Mouse (Mus musculus) Muller cell, postnatal 12 days (primary cell): Measurements from ENCODE around the gene Cpn1.
A peak's percentile ranks its signal among the peaks of the same experiment; 100 is the strongest.
"Not testable (repeated sequence)": the region's sequence is repeated elsewhere in the genome, so short reads cannot be mapped to it uniquely, and the experiment has no call there.

ENCODE experiments used
- DNase-seq: peaks from one replicate; pipeline ENCODE4 v3.0.0-alpha.2; 2015; ENCODE audit errors: inconsistent ontology term

Gene Cpn1

GRCm38 (mm10) chr19:43981992-43982391 is 4.4 kb downstream of the Cpn1 start:
- DNase-seq = no peak

- DNase-seq = no peak
Observed at GRCm38 (mm10) chr19:43980711-43981110, 5.6 kb downstream of the Cpn1 start.

DNA sequence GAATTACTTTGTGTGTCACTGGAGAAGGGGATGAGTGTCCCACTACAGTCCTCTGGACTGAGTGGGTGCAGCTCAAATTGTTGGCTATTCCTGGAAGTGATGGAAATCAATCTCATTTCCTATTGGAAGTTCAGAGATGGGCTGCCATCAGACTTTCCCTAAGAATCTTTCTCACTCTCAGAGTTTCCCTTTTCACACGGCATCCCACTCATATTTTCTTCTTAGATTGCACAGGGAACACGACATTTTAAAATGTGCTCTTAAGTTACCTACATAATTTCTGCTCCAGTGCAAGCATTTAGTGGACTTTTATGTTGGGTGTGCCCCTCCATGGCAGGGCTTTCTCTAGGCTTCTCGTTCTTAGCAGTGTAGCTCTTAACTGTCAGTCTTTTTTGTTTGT is 8.6 kb downstream of the Cpn1 start:
- DNase-seq = no peak

DNA sequence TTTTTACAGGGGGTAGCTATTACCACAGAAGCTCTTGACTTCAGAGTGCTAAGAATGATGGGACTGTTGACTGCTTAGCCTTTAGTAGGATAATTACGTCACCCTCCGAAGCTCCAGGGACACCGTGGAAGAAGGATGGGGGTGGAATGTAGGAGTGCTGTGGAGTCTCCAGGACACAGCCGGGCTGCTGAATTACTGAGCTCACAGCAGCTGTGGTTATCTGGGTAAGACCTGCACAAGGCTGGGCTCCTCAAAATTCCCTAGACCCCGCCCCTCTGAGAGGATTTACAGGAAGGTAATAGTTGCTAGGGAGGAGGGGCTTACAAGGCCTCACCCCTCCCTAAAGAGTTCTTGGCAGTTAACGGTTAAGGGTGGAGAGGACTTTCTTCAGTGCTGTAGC is 9.7 kb downstream of the Cpn1 start:
- no peak for DNase-seq

- no peak for DNase-seq
Observed at GRCm38 (mm10) chr19:43974221-43974620, 12.1 kb downstream of the Cpn1 start.

DNA sequence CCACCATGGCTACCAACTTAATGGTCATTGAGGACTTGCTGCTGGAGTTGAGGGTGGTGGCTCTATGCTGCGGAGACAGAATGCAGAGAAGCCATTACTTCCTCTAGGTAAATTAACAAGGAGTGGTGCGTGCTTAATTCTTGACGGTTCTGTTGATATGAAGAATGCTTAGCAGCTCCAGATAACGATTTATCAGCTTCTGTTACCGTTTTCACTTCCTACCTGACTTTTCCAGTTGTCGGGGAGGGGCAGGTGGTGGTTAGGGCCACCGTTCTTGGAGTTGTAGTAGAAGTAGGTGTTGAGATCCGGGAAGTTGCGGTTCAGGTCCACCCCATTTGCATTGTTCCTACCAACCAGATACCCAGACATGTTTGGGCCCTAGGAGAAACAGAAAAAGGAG is 12.6 kb downstream of the Cpn1 start:
- no peak for DNase-seq

- DNase-seq = no peak
Observed at GRCm38 (mm10) chr19:43972129-43972528, 14.2 kb downstream of the Cpn1 start.

- DNase-seq = no peak
Observed at GRCm38 (mm10) chr19:43968436-43969026, 17.8 kb downstream of the Cpn1 start.

- no peak for DNase-seq
Observed at GRCm38 (mm10) chr19:43966481-43966880, 19.9 kb downstream of the Cpn1 start.

DNA sequence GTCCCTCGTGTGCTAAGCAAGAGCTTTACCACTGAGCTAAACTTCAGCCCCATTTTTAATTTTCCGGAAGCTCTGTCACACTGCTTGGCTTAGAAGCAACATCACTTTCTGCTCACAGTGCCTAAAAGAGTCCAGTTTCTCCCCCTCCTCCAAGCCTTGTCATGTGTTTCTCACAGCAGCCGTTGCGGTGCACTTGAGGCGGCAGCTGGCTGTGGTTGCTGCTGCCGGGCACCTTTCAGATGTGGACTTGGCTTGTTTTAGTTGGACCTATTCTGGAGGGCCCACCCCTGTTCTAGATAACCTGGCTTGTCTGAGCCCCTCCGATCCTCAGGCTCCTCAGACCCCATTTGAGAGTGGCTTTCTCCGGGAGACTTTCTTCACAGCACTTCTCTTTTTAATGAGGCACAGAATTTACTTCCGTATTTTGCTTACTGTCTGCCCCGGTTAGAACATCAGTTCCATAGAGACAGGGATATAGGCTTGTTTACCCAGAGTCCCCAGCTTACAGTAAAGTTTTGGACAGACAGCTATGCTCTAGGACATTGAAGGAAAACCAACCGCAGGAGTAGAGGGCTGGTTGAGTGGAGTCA is 20.8 kb downstream of the Cpn1 start:
- DNase-seq = no peak

DNA sequence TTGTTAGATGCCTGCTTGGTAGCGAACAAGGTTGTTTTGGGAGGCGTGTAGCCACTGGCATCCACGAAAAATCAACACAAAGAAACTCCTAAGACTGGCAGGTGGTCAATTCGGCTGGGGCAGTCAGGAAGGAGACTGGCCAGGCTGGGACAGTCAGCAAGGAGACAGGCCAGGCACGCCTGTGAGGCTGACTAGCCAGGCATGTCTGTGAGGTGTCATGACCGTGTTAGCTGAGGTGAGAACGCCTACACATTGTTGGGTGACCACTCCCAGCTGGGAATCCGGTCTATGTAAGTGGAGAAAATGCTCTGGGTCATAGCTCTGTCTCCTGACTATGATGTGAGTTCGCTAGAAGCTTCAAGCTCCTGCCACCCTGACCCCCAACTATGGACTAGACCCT is 23.6 kb downstream of the Cpn1 start:
- DNase-seq = no peak

GRCm38 (mm10) chr19:43961185-43961584 is 25.2 kb downstream of the Cpn1 start:
- no peak for DNase-seq

DNA sequence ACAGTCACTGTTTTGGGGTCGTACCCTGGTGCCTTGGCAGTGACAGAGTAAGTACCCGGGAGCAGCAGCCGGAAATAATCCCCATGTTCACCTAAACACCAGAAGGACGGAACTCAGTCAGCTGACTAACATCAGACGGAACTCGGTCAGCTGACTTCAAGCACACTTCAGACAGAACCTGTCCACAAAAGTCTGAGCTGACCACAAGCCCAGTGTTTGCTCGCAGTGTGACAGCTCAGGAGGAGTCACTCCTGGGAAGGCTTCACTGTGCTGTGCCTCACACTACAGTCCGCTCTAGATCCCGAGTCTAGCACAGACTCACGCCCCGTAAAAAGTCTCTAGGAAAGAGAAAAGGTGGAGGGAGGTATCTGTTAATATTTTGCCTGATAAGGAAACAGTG is 26.3 kb downstream of the Cpn1 start:
- no peak for DNase-seq

GRCm38 (mm10) chr19:43959162-43959561 is 27.2 kb downstream of the Cpn1 start:
- DNase-seq = peak; percentile 29

- no peak for DNase-seq
Observed at GRCm38 (mm10) chr19:43957881-43958280, 28.5 kb downstream of the Cpn1 start.

- no peak for DNase-seq
Observed at GRCm38 (mm10) chr19:43957402-43957801, 29.0 kb downstream of the Cpn1 start.

DNA sequence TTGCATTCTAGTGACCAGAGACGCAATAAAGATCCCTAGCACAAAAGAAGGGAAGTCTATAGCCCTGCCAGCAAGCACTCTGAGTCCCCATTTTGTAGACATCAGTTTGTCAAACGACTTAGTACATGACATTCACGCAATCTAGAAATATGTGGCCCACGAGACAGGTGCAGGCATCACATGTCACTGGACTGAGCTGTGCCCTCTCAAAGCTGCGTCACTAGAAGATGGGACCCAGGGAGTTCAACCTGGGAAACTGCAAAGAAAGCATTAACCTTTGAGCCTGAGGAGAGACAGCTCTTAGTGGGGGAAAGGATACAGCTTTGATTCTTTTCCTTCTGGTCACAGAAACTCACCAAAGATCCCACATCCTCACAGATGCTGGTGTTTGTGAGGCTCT is 31.1 kb downstream of the Cpn1 start:
- DNase-seq = no peak

DNA sequence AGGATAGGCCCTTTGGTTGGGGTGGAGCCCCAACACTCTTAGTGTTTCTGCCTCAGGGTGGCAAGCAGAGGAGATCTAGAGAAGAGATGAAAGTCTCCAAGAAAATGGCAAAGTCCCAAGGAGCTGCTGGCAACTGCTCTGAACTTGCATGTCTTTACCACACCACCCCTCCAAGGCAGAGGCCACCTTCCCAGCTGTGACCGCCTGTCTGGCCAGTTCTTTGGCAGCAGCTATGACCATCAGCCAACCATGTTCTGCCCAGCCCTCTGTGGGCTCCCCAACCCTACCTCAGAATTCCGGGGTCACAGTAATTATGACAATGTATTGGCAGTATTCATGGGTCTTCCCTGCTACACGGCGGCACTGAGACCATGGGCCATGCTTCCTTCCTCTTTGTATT is 31.5 kb downstream of the Cpn1 start:
- no peak for DNase-seq

DNA sequence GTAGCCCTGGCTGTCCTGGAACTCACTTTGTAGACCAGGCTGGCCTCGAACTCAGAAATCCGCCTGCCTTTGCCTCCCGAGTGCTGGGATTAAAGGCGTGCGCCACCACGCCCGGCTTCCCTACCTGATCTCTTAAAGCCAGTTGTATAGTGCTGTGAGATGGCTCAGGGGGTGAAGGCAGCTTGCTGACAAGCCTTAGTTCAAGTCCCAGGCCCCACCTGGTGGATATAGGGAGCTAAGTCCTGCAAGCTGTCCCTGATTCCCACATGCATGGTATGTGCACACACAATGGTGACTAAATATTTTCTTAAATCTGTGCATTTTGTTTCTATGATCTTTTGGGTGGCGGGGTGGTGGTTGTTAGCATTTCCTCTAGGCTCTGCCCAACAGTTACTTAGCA is 33.4 kb downstream of the Cpn1 start:
- not testable (repeated sequence) for DNase-seq

DNA sequence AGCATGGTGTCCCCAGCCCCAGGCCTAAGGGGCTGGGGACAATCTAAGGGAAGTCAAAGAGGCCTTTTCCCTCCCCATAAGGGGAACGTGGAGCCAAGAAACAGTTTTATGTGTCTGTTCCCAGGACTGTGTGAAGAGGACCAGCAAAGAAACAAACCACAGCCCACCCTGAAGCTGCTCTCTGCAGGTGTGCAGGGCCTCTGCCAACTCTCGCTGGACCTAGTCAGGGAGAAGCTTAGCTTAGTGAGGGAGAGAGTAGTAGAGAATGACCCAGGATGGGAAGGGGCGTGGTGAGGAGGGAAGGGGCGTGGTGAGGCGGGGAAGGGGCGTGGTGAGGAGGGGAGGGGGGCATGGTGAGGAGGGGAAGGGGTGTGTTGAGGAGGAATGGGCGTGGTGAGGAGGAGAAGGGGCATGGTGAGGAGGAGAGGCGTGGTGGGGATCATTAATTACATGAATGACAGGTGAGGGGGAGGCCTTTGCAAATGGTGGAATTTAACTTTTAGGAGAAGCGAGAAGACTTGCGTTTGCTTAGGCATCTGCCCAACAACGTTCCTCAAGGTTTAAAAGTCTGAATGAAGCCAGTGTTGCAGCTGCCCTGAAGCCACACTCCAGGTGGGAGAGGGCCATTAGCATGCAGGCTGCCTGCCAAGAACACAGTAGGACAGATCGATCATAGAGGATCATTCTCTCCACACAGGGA is 37.1 kb downstream of the Cpn1 start:
- DNase-seq = no peak

DNA sequence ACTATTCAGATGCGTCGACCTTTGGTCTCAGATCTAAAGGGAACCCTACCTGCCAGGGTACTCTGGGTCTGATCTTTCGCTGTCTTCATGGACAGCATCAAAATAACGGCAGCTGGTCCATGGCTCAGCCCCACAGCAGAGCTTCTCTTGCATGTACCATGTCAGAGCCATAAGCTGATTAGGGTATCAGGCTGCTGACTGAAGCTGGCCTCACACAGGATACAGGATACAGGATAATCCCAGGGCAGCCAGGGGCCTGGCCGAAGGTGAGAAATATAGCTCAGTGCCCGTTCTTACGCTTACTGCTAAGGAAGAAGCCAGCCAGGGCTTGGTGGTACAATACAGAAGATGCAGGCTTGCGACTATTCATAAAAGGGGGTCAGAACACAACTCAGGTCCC is 41.8 kb downstream of the Cpn1 start:
- no peak for DNase-seq

DNA sequence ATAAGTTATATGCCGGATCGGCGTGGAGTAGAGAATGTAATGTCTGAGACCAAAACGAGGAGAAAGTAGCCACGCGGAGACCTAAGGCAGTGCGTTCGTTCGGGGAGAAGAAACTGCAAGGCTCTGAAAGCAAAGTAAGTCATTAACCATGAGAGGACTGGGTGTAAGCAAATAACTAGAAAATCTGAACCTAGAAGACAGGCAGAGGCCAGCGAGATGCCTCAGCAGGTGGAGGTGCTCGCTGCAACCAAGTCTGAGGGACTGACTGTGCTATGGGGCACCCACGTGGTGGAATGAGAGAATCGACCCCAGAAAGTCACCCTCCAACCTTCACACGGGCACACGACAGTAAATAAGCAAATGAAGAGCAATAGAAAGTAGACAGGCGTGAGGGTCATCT is 43.3 kb downstream of the Cpn1 start:
- no peak for DNase-seq
